Mouse (Mus musculus): ENCODE measurements at regions not wholly inside any gene's neighbourhood (a gene's known extent, or its start where the extent isn't known, plus 50 kb on each side); places are given as distances from the start of the nearest gene placed in this dataset.

- no peak for ATAC-seq (replicated peaks; ENCODE audit: insufficient number of reproducible peaks, low FRiP score, low TSS enrichment)
- Histone ChIP-seq H3K9ac (ENCODE audit: low read depth, low read length) (peak overlapping the region; percentile 28; the same call in 1 of the 2 replicates), H3K4me2 (peak overlapping the region; percentile 66), H3K27me3 (ENCODE audit: control insufficient read depth, insufficient read depth, low read length) (no peaks in the 10 kb centered on the region), H3K4me3 (ENCODE audit: low read depth, low read length) (peak overlapping the region; percentile 27), H3K36me3 (ENCODE audit: control insufficient read depth, insufficient read depth, low read length) (no peaks in the 10 kb centered on the region), H3K27ac (ENCODE audit: low read depth, low read length) (no peak overlapping the region; the same call in 1 of the 2 replicates), H3K9me3 (replicated peaks; ENCODE audit: control insufficient read depth, low read length) (no peaks in the 10 kb centered on the region), H3K4me1 (ENCODE audit: control insufficient read depth, insufficient read depth, low read length) (peaks cover 12% of the 10 kb centered on the region)
- 24% methylated on average over 8 of the region's 8 CpGs for WGBS (ENCODE audit: insufficient replicate concordance)
These were observed 261.9 kb upstream of the Mpped2 start for GRCm38 (mm10) chr2:106431141-106431540.

DNA sequence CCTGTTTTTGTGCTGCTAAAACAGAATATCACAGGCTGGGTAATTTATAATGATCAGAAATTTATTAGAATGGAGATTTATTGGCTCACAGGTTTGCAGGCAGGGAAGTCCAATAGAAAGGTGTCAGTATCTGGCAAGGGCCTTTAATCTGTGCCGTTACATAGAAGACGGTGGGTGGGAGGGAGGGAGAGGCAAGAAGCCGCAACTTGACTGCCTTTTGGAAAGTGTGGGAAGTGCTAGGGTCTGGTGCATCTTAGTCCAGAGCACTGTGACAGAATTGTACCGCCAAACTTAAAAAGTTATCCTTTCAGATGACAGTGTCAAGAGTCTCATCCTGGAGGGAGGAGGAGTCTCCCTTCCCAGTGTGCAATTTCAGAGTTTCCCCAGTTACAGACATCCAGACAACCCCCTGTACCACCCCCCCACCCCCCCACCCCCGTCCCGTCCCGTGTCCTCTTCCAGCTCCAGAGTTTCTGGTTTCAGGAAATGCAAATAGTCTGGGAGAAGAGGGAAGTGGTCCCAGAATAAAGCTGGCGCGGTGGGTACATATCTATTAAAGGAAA, 261.4 kb upstream of the Mpped2 start:
- Histone ChIP-seq H3K9ac (ENCODE audit: low read depth, low read length) (peak overlapping the region; percentile 28; the same call in 1 of the 2 replicates), H3K9me3 (replicated peaks; ENCODE audit: control insufficient read depth, low read length) (no peaks in the 10 kb centered on the region), H3K27ac (ENCODE audit: low read depth, low read length) (no peak overlapping the region; the same call in 1 of the 2 replicates), H3K4me2 (peak overlapping the region; percentile 66), H3K4me1 (ENCODE audit: control insufficient read depth, insufficient read depth, low read length) (peaks cover 12% of the 10 kb centered on the region), H3K27me3 (ENCODE audit: control insufficient read depth, insufficient read depth, low read length) (no peaks in the 10 kb centered on the region), H3K4me3 (ENCODE audit: low read depth, low read length) (peak overlapping the region; percentile 27), H3K36me3 (ENCODE audit: control insufficient read depth, insufficient read depth, low read length) (no peaks in the 10 kb centered on the region)
- WGBS (ENCODE audit: insufficient replicate concordance) = 9% methylated on average over 9 of the region's 9 CpGs
- ATAC-seq (replicated peaks; ENCODE audit: insufficient number of reproducible peaks, low FRiP score, low TSS enrichment) = no peak

GRCm38 (mm10) chr2:106436136-106436535, 256.9 kb upstream of the Mpped2 start:
- H3K36me3 ChIP-seq (ENCODE audit: control insufficient read depth, insufficient read depth, low read length) = no peaks in the 10 kb centered on the region
- H3K27ac ChIP-seq (ENCODE audit: low read depth, low read length) = no peak overlapping the region
- H3K4me2 ChIP-seq = no peak overlapping the region
- ATAC-seq (replicated peaks; ENCODE audit: insufficient number of reproducible peaks, low FRiP score, low TSS enrichment) = no peak
- H3K27me3 ChIP-seq (ENCODE audit: control insufficient read depth, insufficient read depth, low read length) = no peaks in the 10 kb centered on the region
- WGBS (ENCODE audit: insufficient replicate concordance) = 66% methylated on average over 2 of the region's 2 CpGs
- no peaks in the 10 kb centered on the region for H3K9me3 ChIP-seq (replicated peaks; ENCODE audit: control insufficient read depth, low read length)
- no peak overlapping the region for H3K4me3 ChIP-seq (ENCODE audit: low read depth, low read length)
- no peak overlapping the region for H3K9ac ChIP-seq (ENCODE audit: low read depth, low read length)
- H3K4me1 ChIP-seq (ENCODE audit: control insufficient read depth, insufficient read depth, low read length) = peaks cover 12% of the 10 kb centered on the region

DNA sequence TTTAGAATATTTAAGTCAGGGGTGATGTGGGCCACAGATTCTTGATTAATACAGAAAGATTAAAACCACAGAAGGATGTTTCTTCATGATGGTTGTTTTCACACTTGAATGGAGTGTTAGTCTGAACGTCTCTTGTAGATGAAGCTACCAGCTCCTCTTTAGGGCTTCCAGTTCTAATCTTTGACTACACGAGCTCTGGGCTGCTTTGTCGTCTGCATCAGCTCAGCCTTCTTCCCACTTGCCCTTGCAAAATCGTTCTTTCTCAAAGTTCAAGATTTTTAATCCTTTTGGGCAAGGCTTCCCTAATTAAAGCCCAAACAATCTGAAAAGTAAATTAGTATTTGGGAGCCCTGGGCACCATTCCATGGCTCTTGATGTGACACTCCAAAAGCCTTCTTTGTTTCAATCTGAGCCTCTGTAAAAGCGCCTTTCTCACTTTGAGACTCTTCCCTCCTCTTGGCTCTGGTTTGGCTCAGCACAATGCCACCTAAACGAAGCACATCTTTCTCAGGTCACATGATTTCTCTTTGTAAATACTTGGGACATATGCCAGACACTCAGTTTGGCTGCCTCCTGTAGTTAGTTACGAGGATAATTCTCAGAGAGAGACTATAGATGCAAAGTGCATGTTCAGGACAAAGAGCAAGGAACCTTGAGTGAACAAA, 238.6 kb upstream of the Mpped2 start:
- WGBS (ENCODE audit: insufficient replicate concordance) = 67% methylated on average over 7 of the region's 7 CpGs

DNA sequence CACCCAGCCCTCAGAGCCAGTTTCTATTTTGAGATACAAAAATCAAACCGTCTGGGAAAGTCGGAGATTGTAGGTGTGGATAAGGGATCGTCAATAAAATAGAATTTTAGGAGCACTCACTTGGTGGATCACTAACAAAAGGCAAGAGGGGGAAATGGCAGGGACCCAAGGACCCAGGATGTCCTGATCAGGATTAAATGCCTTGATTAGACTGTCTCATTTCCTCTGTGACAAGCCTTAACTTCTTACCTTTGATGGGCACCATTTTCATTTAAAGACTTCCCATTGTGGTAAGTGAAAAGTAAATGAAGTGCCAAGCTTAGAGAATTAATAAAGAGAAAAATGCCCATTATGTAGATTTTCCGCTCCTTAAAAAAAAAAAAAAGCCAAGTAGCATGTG, 238.0 kb upstream of the Mpped2 start:
- H3K4me3 ChIP-seq (ENCODE audit: low read depth, low read length) = no peak overlapping the region
- WGBS (ENCODE audit: insufficient replicate concordance) = 72% methylated on average over 4 of the region's 4 CpGs
- no peak overlapping the region for H3K4me2 ChIP-seq

More for the DNA sequence above, 238.6 kb upstream of the Mpped2 start:
- no peak overlapping the region for H3K4me2 ChIP-seq
- no peaks in the 10 kb centered on the region for H3K36me3 ChIP-seq (ENCODE audit: control insufficient read depth, insufficient read depth, low read length)
- no peaks in the 10 kb centered on the region for H3K9me3 ChIP-seq (replicated peaks; ENCODE audit: control insufficient read depth, low read length)
- H3K9ac ChIP-seq (ENCODE audit: low read depth, low read length) = no peak overlapping the region
- H3K4me1 ChIP-seq (ENCODE audit: control insufficient read depth, insufficient read depth, low read length) = no peaks in the 10 kb centered on the region
- no peak for ATAC-seq (replicated peaks; ENCODE audit: insufficient number of reproducible peaks, low FRiP score, low TSS enrichment)
- no peaks in the 10 kb centered on the region for H3K27me3 ChIP-seq (ENCODE audit: control insufficient read depth, insufficient read depth, low read length)
- H3K4me3 ChIP-seq (ENCODE audit: low read depth, low read length) = no peak overlapping the region
- no peak overlapping the region for H3K27ac ChIP-seq (ENCODE audit: low read depth, low read length)

DNA sequence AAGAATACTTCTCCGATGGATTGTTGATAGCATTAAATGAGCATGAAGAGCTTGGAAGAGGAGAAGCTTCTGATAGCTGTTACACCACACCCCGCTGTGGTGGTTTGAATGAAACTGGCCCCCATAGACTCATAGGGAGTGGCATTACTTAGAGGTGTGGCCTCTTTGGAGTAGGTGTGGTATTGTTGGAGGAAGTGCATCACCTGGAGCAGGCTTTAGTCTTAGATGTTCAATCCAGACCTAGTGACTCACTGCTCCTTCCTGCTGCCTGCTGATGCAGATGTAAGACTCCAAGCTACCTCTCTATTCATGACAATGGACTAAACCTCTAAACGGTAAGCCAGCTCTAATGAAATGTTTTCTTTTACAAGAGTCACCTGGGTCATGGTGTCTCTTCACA, 237.1 kb upstream of the Mpped2 start:
- Histone ChIP-seq H3K4me3 (ENCODE audit: low read depth, low read length) (no peak overlapping the region), H3K27ac (ENCODE audit: low read depth, low read length) (no peak overlapping the region), H3K36me3 (ENCODE audit: control insufficient read depth, insufficient read depth, low read length) (no peaks in the 10 kb centered on the region), H3K9ac (ENCODE audit: low read depth, low read length) (no peak overlapping the region), H3K27me3 (ENCODE audit: control insufficient read depth, insufficient read depth, low read length) (no peaks in the 10 kb centered on the region), H3K4me2 (no peak overlapping the region), H3K9me3 (replicated peaks; ENCODE audit: control insufficient read depth, low read length) (no peaks in the 10 kb centered on the region), H3K4me1 (ENCODE audit: control insufficient read depth, insufficient read depth, low read length) (peaks cover 6% of the 10 kb centered on the region)
- WGBS (ENCODE audit: insufficient replicate concordance) = 80% methylated on average over 3 of the region's 3 CpGs
- ATAC-seq (replicated peaks; ENCODE audit: insufficient number of reproducible peaks, low FRiP score, low TSS enrichment) = no peak

More for the DNA sequence above, 238.0 kb upstream of the Mpped2 start:
- H3K27me3 ChIP-seq (ENCODE audit: control insufficient read depth, insufficient read depth, low read length) = no peaks in the 10 kb centered on the region
- no peak for ATAC-seq (replicated peaks; ENCODE audit: insufficient number of reproducible peaks, low FRiP score, low TSS enrichment)
- no peaks in the 10 kb centered on the region for H3K9me3 ChIP-seq (replicated peaks; ENCODE audit: control insufficient read depth, low read length)
- no peaks in the 10 kb centered on the region for H3K36me3 ChIP-seq (ENCODE audit: control insufficient read depth, insufficient read depth, low read length)
- no peak overlapping the region for H3K9ac ChIP-seq (ENCODE audit: low read depth, low read length)
- H3K4me1 ChIP-seq (ENCODE audit: control insufficient read depth, insufficient read depth, low read length) = no peaks in the 10 kb centered on the region
- no peak overlapping the region for H3K27ac ChIP-seq (ENCODE audit: low read depth, low read length)

DNA sequence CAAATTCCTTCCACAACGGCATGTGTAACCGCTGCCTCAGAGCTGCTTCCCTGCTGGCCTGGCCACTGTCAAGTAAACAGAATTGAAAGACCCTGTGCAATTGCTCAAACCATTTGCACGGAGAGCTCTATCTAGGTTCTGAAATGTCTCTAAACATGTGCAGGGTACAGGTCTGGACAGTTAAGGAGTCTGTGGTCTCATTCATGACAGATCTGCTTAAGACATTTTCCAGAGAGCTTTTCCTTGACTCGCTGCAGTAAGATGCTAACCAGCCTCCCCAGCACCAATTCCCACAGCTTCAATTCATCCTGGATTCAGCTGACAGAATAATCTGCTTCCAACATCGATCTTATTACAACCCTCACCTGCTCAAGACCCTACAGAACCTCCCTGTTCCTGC, 235.1 kb upstream of the Mpped2 start:
- no peak overlapping the region for H3K27ac ChIP-seq (ENCODE audit: low read depth, low read length)
- ATAC-seq (replicated peaks; ENCODE audit: insufficient number of reproducible peaks, low FRiP score, low TSS enrichment) = peak; percentile 42; the same call in 1 of the 2 replicates

GRCm38 (mm10) chr2:106461021-106461420, 232.0 kb upstream of the Mpped2 start:
- Histone ChIP-seq H3K9me3 (replicated peaks; ENCODE audit: control insufficient read depth, low read length) (no peaks in the 10 kb centered on the region), H3K4me3 (ENCODE audit: low read depth, low read length) (no peak overlapping the region), H3K27me3 (ENCODE audit: control insufficient read depth, insufficient read depth, low read length) (no peaks in the 10 kb centered on the region), H3K4me1 (ENCODE audit: control insufficient read depth, insufficient read depth, low read length) (peaks cover 19% of the 10 kb centered on the region), H3K36me3 (ENCODE audit: control insufficient read depth, insufficient read depth, low read length) (no peaks in the 10 kb centered on the region), H3K4me2 (peak overlapping the region; percentile 43), H3K9ac (ENCODE audit: low read depth, low read length) (no peak overlapping the region), H3K27ac (ENCODE audit: low read depth, low read length) (peak overlapping the region; percentile 74)
- no peak for ATAC-seq (replicated peaks; ENCODE audit: insufficient number of reproducible peaks, low FRiP score, low TSS enrichment)
- 15% methylated on average over 8 of the region's 8 CpGs for WGBS (ENCODE audit: insufficient replicate concordance)

More for the DNA sequence above, 235.1 kb upstream of the Mpped2 start:
- H3K27me3 ChIP-seq (ENCODE audit: control insufficient read depth, insufficient read depth, low read length) = no peaks in the 10 kb centered on the region
- 23% methylated on average over 5 of the region's 5 CpGs for WGBS (ENCODE audit: insufficient replicate concordance)
- H3K4me3 ChIP-seq (ENCODE audit: low read depth, low read length) = no peak overlapping the region
- H3K4me1 ChIP-seq (ENCODE audit: control insufficient read depth, insufficient read depth, low read length) = peaks cover 19% of the 10 kb centered on the region
- H3K9ac ChIP-seq (ENCODE audit: low read depth, low read length) = no peak overlapping the region
- no peak overlapping the region for H3K4me2 ChIP-seq
- no peaks in the 10 kb centered on the region for H3K9me3 ChIP-seq (replicated peaks; ENCODE audit: control insufficient read depth, low read length)
- H3K36me3 ChIP-seq (ENCODE audit: control insufficient read depth, insufficient read depth, low read length) = no peaks in the 10 kb centered on the region

- H3K27ac ChIP-seq (ENCODE audit: low read depth, low read length) = peak overlapping the region; percentile 74
These were observed 231.6 kb upstream of the Mpped2 start for GRCm38 (mm10) chr2:106461490-106461889.

More at GRCm38 (mm10) chr2:106461490-106461889, 231.6 kb upstream of the Mpped2 start:
- peaks cover 19% of the 10 kb centered on the region for H3K4me1 ChIP-seq (ENCODE audit: control insufficient read depth, insufficient read depth, low read length)
- no peaks in the 10 kb centered on the region for H3K27me3 ChIP-seq (ENCODE audit: control insufficient read depth, insufficient read depth, low read length)
- peak overlapping the region; percentile 43 for H3K4me2 ChIP-seq
- no peaks in the 10 kb centered on the region for H3K9me3 ChIP-seq (replicated peaks; ENCODE audit: control insufficient read depth, low read length)
- no peaks in the 10 kb centered on the region for H3K36me3 ChIP-seq (ENCODE audit: control insufficient read depth, insufficient read depth, low read length)
- no peak overlapping the region for H3K4me3 ChIP-seq (ENCODE audit: low read depth, low read length)
- H3K9ac ChIP-seq (ENCODE audit: low read depth, low read length) = no peak overlapping the region
- 11% methylated on average over 7 of the region's 7 CpGs for WGBS (ENCODE audit: insufficient replicate concordance)
- peak; percentile 78 for ATAC-seq (replicated peaks; ENCODE audit: insufficient number of reproducible peaks, low FRiP score, low TSS enrichment)

Data from heart, embryonic 11.5 days (tissue).